Mouse (Mus musculus): ENCODE data around the gene Nfia.

DNA sequence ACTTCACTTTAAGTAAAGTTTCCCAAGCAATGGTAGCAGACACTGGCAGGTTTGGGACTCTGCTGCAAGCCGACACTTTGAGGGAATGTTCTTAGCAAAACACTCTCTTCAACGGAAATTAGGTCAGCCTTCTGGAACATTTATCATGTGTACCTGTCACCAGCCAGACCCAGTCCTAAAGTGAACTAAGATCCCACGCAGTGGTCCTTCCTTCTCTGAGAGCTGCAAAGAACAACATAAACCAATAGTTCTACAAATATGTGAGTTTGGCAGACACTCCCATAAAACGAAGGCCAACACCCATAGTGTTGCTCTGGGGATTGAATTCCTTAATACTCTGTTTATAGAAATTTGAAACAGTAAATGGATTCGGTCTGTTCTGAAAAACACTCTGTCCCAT, 217.9 kb downstream of the Nfia start:
- TF ChIP-seq POLR2A (IDR thresholded peaks at IDR 0.05; ENCODE audit: control insufficient read depth, low read depth, low read length) = no peak
- no peak for TF ChIP-seq CTCF (IDR thresholded peaks at IDR 0.05; ENCODE audit: control insufficient read depth, insufficient read depth, insufficient replicate concordance, low read depth, low read length)
